9 mouse cellular contexts compared by ENCODE assay signal in the genomic region with DNA sequence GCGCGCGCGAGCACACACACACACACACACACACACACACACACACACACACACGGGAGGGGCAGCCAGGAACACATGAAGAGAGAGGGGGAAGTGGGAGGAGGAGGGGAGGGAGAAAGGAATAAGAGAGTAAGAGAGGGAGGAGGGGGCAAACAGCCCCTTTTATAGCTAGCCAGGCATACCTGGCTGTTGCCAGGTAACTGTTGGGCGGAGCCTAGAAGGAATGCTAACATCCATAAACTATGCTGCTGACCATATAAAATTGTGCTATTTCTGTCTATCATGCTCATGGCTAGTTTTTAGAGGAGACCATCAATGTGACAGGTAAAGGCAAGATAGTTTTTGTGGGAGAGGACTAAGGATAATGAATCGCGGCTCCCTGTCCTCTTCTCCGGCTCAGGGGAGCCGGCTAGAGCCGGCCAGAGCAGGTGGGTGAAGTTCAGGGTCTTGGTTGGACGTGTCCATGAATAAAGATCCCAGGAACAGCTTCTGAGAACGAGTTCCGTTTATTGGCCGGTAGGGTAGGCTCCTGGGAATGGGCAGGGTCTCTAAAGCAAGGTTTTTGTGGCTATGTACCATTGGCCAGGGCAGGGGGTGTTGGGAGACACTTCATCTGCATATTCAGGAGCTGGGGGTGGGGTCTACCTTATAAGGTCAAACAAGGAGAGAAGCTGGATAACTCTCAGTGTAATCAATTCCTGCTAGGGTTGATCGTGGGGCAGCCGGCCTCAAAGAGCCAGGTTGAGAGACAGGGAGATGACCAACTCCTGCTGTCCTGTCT. TPM values are rescaled to one million over a fixed set of nuclear protein-coding genes. Genes with fewer than 3 reads are reported as not detected.
DNase-seq lines count a peak whose midpoint lies in the region; ATAC-seq and TF ChIP-seq lines count a peak whose summit lies in the region.
"Had no signal": no experiment of that assay in that cellular context is flagged by ENCODE, and none has a peak within 500 bp of the region (broad histone marks: within the 10 kb centered on the region; RNA-seq: fewer than 3 reads in every experiment).

No protein-coding gene starts in this region.

- peak overlapping the region; percentile 45 for H3K4me2 ChIP-seq in kidney, postnatal 0 days (ENCODE audit: low read length)
- H3K4me2 ChIP-seq in embryonic facial prominence, embryonic 14.5 days (ENCODE audit: low read depth, low read length), result peak overlapping the region; percentile 35; the same call in 1 of the 2 replicates
- H3K4me2 ChIP-seq in limb, embryonic 11.5 days (ENCODE audit: low read depth, severe bottlenecking), result peak overlapping the region; percentile 25; the same call in 1 of the 2 replicates

- no peak overlapping the region for H3K9ac ChIP-seq in kidney, postnatal 0 days (ENCODE audit: low read depth, low read length)
- H3K9ac ChIP-seq in embryonic facial prominence, embryonic 14.5 days (ENCODE audit: low read depth, low read length), result no peak overlapping the region
- no peak overlapping the region for H3K9ac ChIP-seq in limb, embryonic 11.5 days (ENCODE audit: low read length)

- intact Hi-C loops in left cerebral cortex, postnatal 10 days (cut with DNase I), result no loop called here

- H3K27ac ChIP-seq in kidney, postnatal 0 days, result peak overlapping the region; percentile 72
- H3K27ac ChIP-seq in embryonic facial prominence, embryonic 14.5 days (replicated peaks; ENCODE audit: low read depth, low read length), result no peak overlapping the region
- H3K27ac ChIP-seq in limb, embryonic 11.5 days (replicated peaks; ENCODE audit: low read depth, low read length), result no peak overlapping the region

- WGBS in kidney, postnatal 0 days, result 26% methylated on average over 17 of the region's 17 CpGs
- WGBS in embryonic facial prominence, embryonic 14.5 days, result 24% methylated on average over 17 of the region's 17 CpGs
- WGBS in limb, embryonic 11.5 days, result 23% methylated on average over 17 of the region's 17 CpGs

- H3K4me3 ChIP-seq in kidney, postnatal 0 days (replicated peaks; ENCODE audit: low read depth, low read length), result no peak overlapping the region
- peak overlapping the region; percentile 0; the same call in 1 of the 2 replicates for H3K4me3 ChIP-seq in embryonic facial prominence, embryonic 14.5 days (ENCODE audit: low read depth, low read length)
- H3K4me3 ChIP-seq in limb, embryonic 11.5 days (ENCODE audit: low read depth, low read length), result no peak overlapping the region

- peak; percentile 51 for DNase-seq in kidney, postnatal 0 days (ENCODE audit: low spot score)
- DNase-seq in kidney, postnatal 36 days, result no peak
- no peak for DNase-seq in embryonic facial prominence, embryonic 14.5 days (ENCODE audit: low spot score)
- DNase-seq in limb, embryonic 11.5 days (ENCODE audit: low spot score), result peak; percentile 32
- DNase-seq in neural tube, embryonic 10.5 days (ENCODE audit: extremely low spot score, low spot score), result peak; percentile 33
- DNase-seq in thymus, adult 18-20 months, result no peak
- DNase-seq in left cerebral cortex, postnatal 10 days (ENCODE audit: extremely low spot score in 1 of 2, low spot score in 2 of 2), result no peak
- DNase-seq: cerebellum, adult 18-20 months had no signal

- peak; percentile 71 for ATAC-seq in kidney, postnatal 0 days (replicated peaks; ENCODE audit: low FRiP score, low read depth)
- no peak for ATAC-seq in embryonic facial prominence, embryonic 14.5 days (ENCODE audit: low read depth)
- ATAC-seq in limb, embryonic 11.5 days (ENCODE audit: insufficient number of reproducible peaks, low FRiP score, low TSS enrichment, low read depth), result no peak
- ATAC-seq in megakaryocyte progenitor cell, adult 5-6 weeks (replicated peaks; ENCODE audit: poor library complexity), result no peak

- H3K36me3 ChIP-seq in kidney, postnatal 0 days (ENCODE audit: insufficient read depth, low read length), result no peaks in the 10 kb centered on the region
- H3K36me3 ChIP-seq in embryonic facial prominence, embryonic 14.5 days (ENCODE audit: control insufficient read depth, insufficient read depth, low read length), result no peaks in the 10 kb centered on the region
- no peaks in the 10 kb centered on the region for H3K36me3 ChIP-seq in limb, embryonic 11.5 days (ENCODE audit: control insufficient read depth, insufficient read depth, low read length)

- no peaks in the 10 kb centered on the region for H3K4me1 ChIP-seq in kidney, postnatal 0 days (replicated peaks; ENCODE audit: insufficient read depth, low read length)
- H3K4me1 ChIP-seq in embryonic facial prominence, embryonic 14.5 days (ENCODE audit: control insufficient read depth, insufficient read depth, low read length), result peaks cover 7% of the 10 kb centered on the region; the same call in 1 of the 2 replicates
- H3K4me1 ChIP-seq in limb, embryonic 11.5 days (ENCODE audit: control insufficient read depth, insufficient read depth, low read length), result no peaks in the 10 kb centered on the region

- no peaks in the 10 kb centered on the region for H3K27me3 ChIP-seq in kidney, postnatal 0 days (ENCODE audit: insufficient read depth, low read length)
- no peaks in the 10 kb centered on the region for H3K27me3 ChIP-seq in embryonic facial prominence, embryonic 14.5 days (replicated peaks; ENCODE audit: control insufficient read depth, insufficient read depth, low read length)
- 0 out of 2 replicates have a peak, but pooled peaks cover 2% of the 10 kb centered on the region for H3K27me3 ChIP-seq in limb, embryonic 11.5 days (ENCODE audit: control insufficient read depth, insufficient read depth, low read length)

- 0 out of 2 replicates have a peak, but pooled peaks have one; percentile 14 for TF ChIP-seq CTCF in kidney, postnatal 0 days (IDR thresholded peaks at IDR 0.05; ENCODE audit: low read depth)

- no peaks in the 10 kb centered on the region for H3K9me3 ChIP-seq in kidney, postnatal 0 days (replicated peaks; ENCODE audit: low read length)
- H3K9me3 ChIP-seq in embryonic facial prominence, embryonic 14.5 days (ENCODE audit: control insufficient read depth, low read length), result no peaks in the 10 kb centered on the region
- H3K9me3 ChIP-seq in limb, embryonic 11.5 days (ENCODE audit: control insufficient read depth, low read length), result no peaks in the 10 kb centered on the region

RNA-seq across cellular contexts. Expression of a gene that starts 34.7 kb away (rescaled TPM):
- 24.8 and 25.5 TPM in 2 replicates for polyA plus RNA-seq in kidney, postnatal 0 days (2015; fragmentation: Nextera tagmentation; extraction: Ambion mirVana)
- 19.8 and 22.6 TPM in 2 replicates for polyA plus RNA-seq in embryonic facial prominence, embryonic 14.5 days (2014; fragmentation: Nextera tagmentation; extraction: Ambion mirVana)
- polyA plus RNA-seq in limb, embryonic 11.5 days (2014; fragmentation: Nextera tagmentation; extraction: Ambion mirVana), result 23.4 and 27.2 TPM in 2 replicates
- total RNA-seq in left cerebral cortex, postnatal 10 days (2021), result 10 to 100 TPM; 16.6 to 20.0 TPM
- 11.7 and 15.3 TPM in 2 replicates for total RNA-seq in megakaryocyte progenitor cell, adult 5-6 weeks (2015)
- total RNA-seq in megakaryocyte progenitor cell, adult 5-6 weeks (2017), result 13.1 and 20.9 TPM in 2 replicates

RNA-seq across cellular contexts. Expression of a gene that starts 57.5 kb away (rescaled TPM):
- 12.6 and 12.8 TPM in 2 replicates for polyA plus RNA-seq in kidney, postnatal 0 days (2015; fragmentation: Nextera tagmentation; extraction: Ambion mirVana)
- polyA plus RNA-seq in embryonic facial prominence, embryonic 14.5 days (2014; fragmentation: Nextera tagmentation; extraction: Ambion mirVana), result 18.4 and 20.0 TPM in 2 replicates
- polyA plus RNA-seq in limb, embryonic 11.5 days (2014; fragmentation: Nextera tagmentation; extraction: Ambion mirVana), result 15.8 and 16.6 TPM in 2 replicates
- 10 to 100 TPM; 23.2 to 24.6 TPM for total RNA-seq in left cerebral cortex, postnatal 10 days (2021)
- total RNA-seq in megakaryocyte progenitor cell, adult 5-6 weeks (2015), result 18.8 and 23.0 TPM in 2 replicates
- total RNA-seq in megakaryocyte progenitor cell, adult 5-6 weeks (2017), result 12.7 and 13.2 TPM in 2 replicates

Comparison
In these comparisons a context has a peak if more than half of its experiments do, and no peak if none do; other contexts are left out.
1. DNase-seq: peak in kidney, postnatal 0 days (single experiment), limb, embryonic 11.5 days (single experiment) and neural tube, embryonic 10.5 days (single experiment); none in kidney, postnatal 36 days (0 of 2), embryonic facial prominence, embryonic 14.5 days (single experiment), thymus, adult 18-20 months (0 of 2) and left cerebral cortex, postnatal 10 days (0 of 2).
2. Peak in every context shown above with its lines, with median percentiles within 50 percentile points of each other: H3K4me2 ChIP-seq.